Comparison of ENCODE assay signal across 11 mouse cellular contexts in the genomic region with DNA sequence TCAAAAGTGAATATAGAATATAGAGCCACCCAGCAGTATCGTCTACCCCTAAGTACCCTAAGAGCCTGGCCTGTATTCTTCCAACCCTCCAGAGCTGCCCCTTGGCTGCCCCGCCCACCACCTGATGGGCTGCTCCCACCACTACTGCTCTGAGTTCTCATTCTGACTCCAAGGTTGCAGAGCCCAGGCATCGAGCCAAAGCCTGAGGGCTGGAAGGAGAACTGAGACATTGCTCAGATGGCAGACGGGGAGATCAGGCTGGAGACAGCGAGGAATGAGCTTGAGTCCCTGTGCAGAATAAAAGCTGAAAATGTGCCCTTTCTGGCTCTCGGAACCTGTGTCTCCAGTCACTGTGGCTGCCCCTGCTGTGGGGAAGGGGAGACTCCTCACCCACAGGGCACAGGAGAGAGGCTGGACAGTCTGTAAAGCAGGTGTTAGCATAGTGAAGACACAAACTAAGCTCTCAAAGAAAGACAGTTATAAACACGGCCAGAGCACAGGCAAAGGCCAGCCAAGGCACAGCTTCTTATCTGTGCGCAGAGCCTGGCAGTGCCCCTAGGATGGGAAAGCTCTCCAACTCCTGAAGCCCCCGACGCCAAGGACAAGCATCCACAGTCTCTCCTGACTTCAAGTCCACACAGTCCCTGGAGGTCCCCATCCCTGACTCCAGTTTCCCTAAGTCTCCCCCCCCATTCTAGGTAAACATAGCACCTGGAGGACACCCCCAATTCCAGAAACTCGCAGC. TPM values are rescaled to one million over a fixed set of nuclear protein-coding genes. Genes with fewer than 3 reads are reported as not detected.
DNase-seq lines count a peak whose midpoint lies in the region; ATAC-seq and TF ChIP-seq lines count a peak whose summit lies in the region.
"Had no signal": no experiment of that assay in that cellular context is flagged by ENCODE, and none has a peak within 500 bp of the region (broad histone marks: within the 10 kb centered on the region; RNA-seq: fewer than 3 reads in every experiment).

No protein-coding gene starts in this region.

- no peak for TF ChIP-seq POLR2A in limb, embryonic 14.5 days (IDR thresholded peaks at IDR 0.05; ENCODE audit: borderline replicate concordance, extremely low read depth, insufficient read depth, insufficient read length)

- no peaks in the 10 kb centered on the region for H3K27me3 ChIP-seq in intestine, embryonic 14.5 days (replicated peaks; ENCODE audit: control insufficient read depth, insufficient read depth, low read length)
- no peaks in the 10 kb centered on the region for H3K27me3 ChIP-seq in intestine, embryonic 16.5 days (replicated peaks; ENCODE audit: control insufficient read depth, insufficient read depth, low read length)
- H3K27me3 ChIP-seq in limb, embryonic 14.5 days (ENCODE audit: control insufficient read depth, insufficient read depth, low read length), result no peaks in the 10 kb centered on the region
- no peaks in the 10 kb centered on the region; the same call in 1 of the 2 replicates for H3K27me3 ChIP-seq in heart, embryonic 12.5 days (replicated peaks)
- H3K27me3 ChIP-seq: midbrain, embryonic 15.5 days had no signal

- peak overlapping the region; percentile 38; the same call in 1 of the 2 replicates for H3K27ac ChIP-seq in intestine, embryonic 14.5 days (ENCODE audit: low read depth)
- no peak overlapping the region for H3K27ac ChIP-seq in intestine, embryonic 16.5 days (ENCODE audit: low read length)
- H3K27ac ChIP-seq in limb, embryonic 14.5 days (replicated peaks; ENCODE audit: low read depth, low read length), result no peak overlapping the region
- H3K27ac ChIP-seq in heart, embryonic 12.5 days (ENCODE audit: poor library complexity, severe bottlenecking), result no peak overlapping the region
- H3K27ac ChIP-seq: midbrain, embryonic 15.5 days had no signal

- peaks cover 32% of the 10 kb centered on the region for H3K4me1 ChIP-seq in intestine, embryonic 14.5 days (replicated peaks; ENCODE audit: control insufficient read depth, insufficient read depth, low read length)
- peaks cover 25% of the 10 kb centered on the region for H3K4me1 ChIP-seq in intestine, embryonic 16.5 days (ENCODE audit: control insufficient read depth, insufficient read depth, low read length)
- H3K4me1 ChIP-seq in limb, embryonic 14.5 days (ENCODE audit: control insufficient read depth, insufficient read depth, low read length), result peaks cover 3% of the 10 kb centered on the region; the same call in 1 of the 2 replicates
- H3K4me1 ChIP-seq in heart, embryonic 12.5 days (replicated peaks), result peaks cover 10% of the 10 kb centered on the region; the same call in 1 of the 2 replicates
- H3K4me1 ChIP-seq: midbrain, embryonic 15.5 days had no signal

- DNase-seq in intestine, embryonic 14.5 days (ENCODE audit: low spot score), result no peak
- DNase-seq in urinary bladder, postnatal 14 days (ENCODE audit: low spot score), result peak; percentile 26
- DNase-seq in urinary bladder, postnatal 4 days (ENCODE audit: low spot score in 2 of 2), result no peak
- DNase-seq in limb, embryonic 14.5 days (ENCODE audit: low spot score), result peak; percentile 15
- DNase-seq in thymus, postnatal 0 days (ENCODE audit: low spot score), result no peak

- no peak overlapping the region for H3K9ac ChIP-seq in intestine, embryonic 14.5 days (ENCODE audit: low read length)
- H3K9ac ChIP-seq in intestine, embryonic 16.5 days (ENCODE audit: low read depth, low read length), result no peak overlapping the region
- no peak overlapping the region for H3K9ac ChIP-seq in limb, embryonic 14.5 days (ENCODE audit: low read depth, low read length, severe bottlenecking)
- no peak overlapping the region for H3K9ac ChIP-seq in heart, embryonic 12.5 days
- H3K9ac ChIP-seq: midbrain, embryonic 15.5 days had no signal

- no peak overlapping the region for H3K4me2 ChIP-seq in intestine, embryonic 14.5 days (ENCODE audit: low read length)
- H3K4me2 ChIP-seq in intestine, embryonic 16.5 days (ENCODE audit: low read depth, low read length), result no peak overlapping the region
- no peak overlapping the region for H3K4me2 ChIP-seq in limb, embryonic 14.5 days (replicated peaks; ENCODE audit: low read depth, low read length, severe bottlenecking)
- no peak overlapping the region for H3K4me2 ChIP-seq in heart, embryonic 12.5 days
- H3K4me2 ChIP-seq: midbrain, embryonic 15.5 days had no signal

- WGBS in intestine, embryonic 14.5 days, result 65% methylated on average over 11 of the region's 11 CpGs
- 61% methylated on average over 11 of the region's 11 CpGs for WGBS in intestine, embryonic 16.5 days
- WGBS in limb, embryonic 14.5 days, result 74% methylated on average over 11 of the region's 11 CpGs
- WGBS in heart, embryonic 12.5 days, result 72% methylated on average over 11 of the region's 11 CpGs

- no peak overlapping the region for H3K4me3 ChIP-seq in intestine, embryonic 14.5 days (ENCODE audit: low read depth, low read length)
- no peak overlapping the region for H3K4me3 ChIP-seq in intestine, embryonic 16.5 days (ENCODE audit: low read length)
- no peak overlapping the region for H3K4me3 ChIP-seq in limb, embryonic 14.5 days (replicated peaks; ENCODE audit: low read length)
- no peak overlapping the region for H3K4me3 ChIP-seq in heart, embryonic 12.5 days
- H3K4me3 ChIP-seq: midbrain, embryonic 15.5 days had no signal

- ATAC-seq in intestine, embryonic 14.5 days (replicated peaks; ENCODE audit: low FRiP score, low TSS enrichment, low read depth), result no peak
- no peak for ATAC-seq in intestine, embryonic 16.5 days
- ATAC-seq in limb, embryonic 14.5 days (ENCODE audit: low FRiP score, low read depth), result no peak
- ATAC-seq in granulocyte monocyte progenitor cell, adult 5-6 weeks (replicated peaks; ENCODE audit: poor library complexity, severe bottlenecking), result no peak
- no peak for ATAC-seq in heart, embryonic 12.5 days (ENCODE audit: insufficient number of reproducible peaks, low FRiP score)
- ATAC-seq: midbrain, embryonic 15.5 days had no signal

- no peaks in the 10 kb centered on the region for H3K9me3 ChIP-seq in intestine, embryonic 14.5 days (ENCODE audit: control insufficient read depth, low read length)
- no peaks in the 10 kb centered on the region for H3K9me3 ChIP-seq in intestine, embryonic 16.5 days (ENCODE audit: control insufficient read depth, low read length)
- no peaks in the 10 kb centered on the region for H3K9me3 ChIP-seq in limb, embryonic 14.5 days (ENCODE audit: control insufficient read depth, low read length)
- H3K9me3 ChIP-seq in heart, embryonic 12.5 days (replicated peaks), result peaks cover 5% of the 10 kb centered on the region; the same call in 1 of the 2 replicates
- H3K9me3 ChIP-seq: midbrain, embryonic 15.5 days had no signal

- no peaks in the 10 kb centered on the region for H3K36me3 ChIP-seq in intestine, embryonic 14.5 days (ENCODE audit: control insufficient read depth, insufficient read depth, low read length)
- no peaks in the 10 kb centered on the region for H3K36me3 ChIP-seq in intestine, embryonic 16.5 days (ENCODE audit: control insufficient read depth, insufficient read depth, low read length)
- H3K36me3 ChIP-seq in limb, embryonic 14.5 days (ENCODE audit: control insufficient read depth, insufficient read depth, low read length), result no peaks in the 10 kb centered on the region
- no peaks in the 10 kb centered on the region for H3K36me3 ChIP-seq in heart, embryonic 12.5 days
- H3K36me3 ChIP-seq: midbrain, embryonic 15.5 days had no signal

RNA-seq across cellular contexts. Expression of gene Pgbd5, which starts 42.0 kb away (rescaled TPM):
- polyA plus RNA-seq in intestine, embryonic 14.5 days (2014; fragmentation: Nextera tagmentation; extraction: Ambion mirVana), result 3.5 and 3.9 TPM in 2 replicates
- 1.5 and 1.7 TPM in 2 replicates for polyA plus RNA-seq in intestine, embryonic 16.5 days (2015; fragmentation: Nextera tagmentation; extraction: Ambion mirVana)
- polyA plus RNA-seq in limb, embryonic 14.5 days (2012; rRNA removed), result 8.0 and 10.7 TPM in 2 replicates
- polyA plus RNA-seq in limb, embryonic 14.5 days (2014; fragmentation: Nextera tagmentation; extraction: Ambion mirVana), result 3.9 and 5.1 TPM in 2 replicates
- total RNA-seq in granulocyte monocyte progenitor cell, adult 5-6 weeks (2014; fragmentation: Nextera tagmentation), result not detected in 2 replicates
- not detected in 2 replicates for total RNA-seq in granulocyte monocyte progenitor cell, adult 5-6 weeks (2017)
- polyA plus RNA-seq in heart, embryonic 12.5 days (2016; fragmentation: Nextera tagmentation; extraction: Ambion mirVana), result 2.5 and 2.6 TPM in 2 replicates
- polyA plus RNA-seq in thymus, postnatal 0 days (2015; fragmentation: Nextera tagmentation; extraction: Ambion mirVana), result 0.25 and 0.32 TPM in 2 replicates
- total RNA-seq: hematopoietic stem cell, adult 5-6 weeks had no signal
- polyA plus RNA-seq: C2C12 had no signal

Comparison
In these comparisons a context has a peak if more than half of its experiments do, and no peak if none do; other contexts are left out.
1. DNase-seq: peak in urinary bladder, postnatal 14 days (single experiment) and limb, embryonic 14.5 days (single experiment); none in intestine, embryonic 14.5 days (single experiment), urinary bladder, postnatal 4 days (0 of 2) and thymus, postnatal 0 days (single experiment).